Mouse (Mus musculus) right cerebral cortex, postnatal 14 days (tissue): ENCODE data around the gene Selenov.
"Not testable (repeated sequence)": the region's sequence is repeated elsewhere in the genome, so short reads cannot be mapped to it uniquely, and the experiment has no call there.

Experiments
- DNase-seq: peaks from one replicate; pipeline ENCODE4 v3.0.0; 2022

The Selenov gene

GRCm38 (mm10) chr7:28290165-28290564 lies 821 bp downstream of the Selenov start:
- peak; percentile 37 for DNase-seq

DNA sequence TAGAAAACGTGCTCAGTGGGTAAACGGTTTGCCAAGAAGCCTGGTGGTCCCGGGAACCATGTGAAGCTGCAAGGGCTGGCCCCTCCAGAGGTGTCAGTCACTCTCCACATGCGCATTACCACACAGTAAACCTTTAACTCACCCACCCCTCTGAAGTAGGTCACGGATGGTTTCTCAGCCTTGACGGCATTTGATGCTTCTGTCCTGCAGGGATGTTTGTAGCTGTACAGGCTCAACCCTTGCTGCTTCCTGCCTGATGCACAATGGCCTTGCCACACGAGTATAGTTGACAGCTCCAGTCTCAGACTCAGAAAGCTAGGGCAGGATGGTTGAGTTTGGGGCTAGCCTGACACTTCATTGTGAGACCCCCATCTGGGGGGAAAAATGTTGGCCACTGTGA lies 10.4 kb downstream of the Selenov start:
- DNase-seq, result no peak

- no peak for DNase-seq
Measured at GRCm38 (mm10) chr7:28278279-28278652, 12.7 kb downstream of the Selenov start.

DNA sequence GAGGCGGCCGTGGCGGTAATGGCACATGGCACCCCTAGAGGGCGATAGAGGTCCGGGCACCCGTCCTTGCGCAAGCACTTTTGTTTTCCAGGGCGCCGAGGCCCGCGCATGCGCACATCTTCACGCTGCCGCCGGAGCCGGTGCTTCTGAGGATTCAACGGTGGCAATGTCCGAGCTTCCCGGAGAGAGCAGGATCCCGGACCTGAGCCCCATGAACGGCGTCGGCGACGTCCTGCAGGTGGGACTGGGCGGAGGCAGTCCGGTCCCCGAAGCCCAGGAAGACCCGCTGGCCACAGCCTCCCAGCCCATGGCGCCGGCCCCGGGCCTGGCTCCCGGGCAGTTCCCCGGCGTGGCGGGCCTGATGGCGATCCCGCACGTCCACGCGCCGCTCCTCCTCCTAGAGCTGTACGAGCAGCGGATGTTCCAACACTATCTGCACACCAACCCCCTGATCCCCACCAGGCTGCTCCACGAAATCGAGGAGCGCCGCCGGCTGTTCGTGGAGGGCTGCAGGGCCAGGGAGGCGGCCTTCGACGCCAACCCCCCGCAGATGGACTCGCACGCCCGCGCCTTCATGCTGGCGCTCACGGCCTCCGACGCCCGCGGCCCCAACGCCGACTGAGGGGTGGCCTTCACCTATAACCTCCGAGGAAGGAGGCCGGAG lies 13.2 kb downstream of the Selenov start, which contains the start of gene Eid2b:
Gene Eid2b, plus strand, starts transcription at position 125 of the 664 bp plus-strand sequence.
- DNase-seq, result peak; percentile 97

DNA sequence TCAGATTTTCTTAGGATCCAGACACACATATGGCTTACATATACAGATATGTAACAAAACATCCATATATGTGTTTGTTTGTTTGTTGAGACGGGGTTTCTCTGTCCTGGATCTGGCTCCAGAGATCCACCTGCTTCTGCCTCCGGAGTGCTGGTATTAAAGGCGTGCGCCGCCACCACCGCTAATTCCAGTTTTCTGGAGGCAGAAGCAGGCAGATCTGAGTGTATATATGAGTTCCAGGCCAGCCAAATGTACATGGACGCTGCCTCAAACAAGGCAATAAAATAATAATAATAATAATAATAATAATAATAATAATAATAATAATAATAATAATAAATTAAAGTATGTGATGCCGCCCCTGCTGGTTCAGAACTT lies 13.8 kb downstream of the Selenov start:
- DNase-seq, result no peak

DNA sequence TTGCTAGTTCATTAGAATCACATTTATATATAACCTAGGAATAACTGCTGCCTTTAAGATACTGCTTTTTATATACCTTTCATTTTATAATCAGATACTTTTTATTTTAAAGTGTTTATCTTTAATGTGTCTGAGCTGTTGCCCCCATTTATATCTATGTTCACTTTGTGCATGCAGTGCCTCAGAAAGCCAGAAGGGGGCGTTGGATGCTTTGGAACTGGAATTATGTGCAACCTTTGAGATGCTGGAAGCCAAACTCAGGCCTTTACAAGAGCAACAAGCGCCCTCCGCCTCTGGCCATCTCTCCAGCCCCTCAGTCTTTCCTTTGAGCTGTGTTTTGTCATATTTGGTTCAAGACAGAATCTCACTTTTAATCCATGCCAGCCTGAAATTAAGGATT lies 19.2 kb downstream of the Selenov start:
- no peak for DNase-seq

GRCm38 (mm10) chr7:28269355-28269754 lies 21.6 kb downstream of the Selenov start:
- DNase-seq, result no peak

GRCm38 (mm10) chr7:28268576-28268975 lies 22.4 kb downstream of the Selenov start:
- no peak for DNase-seq

DNA sequence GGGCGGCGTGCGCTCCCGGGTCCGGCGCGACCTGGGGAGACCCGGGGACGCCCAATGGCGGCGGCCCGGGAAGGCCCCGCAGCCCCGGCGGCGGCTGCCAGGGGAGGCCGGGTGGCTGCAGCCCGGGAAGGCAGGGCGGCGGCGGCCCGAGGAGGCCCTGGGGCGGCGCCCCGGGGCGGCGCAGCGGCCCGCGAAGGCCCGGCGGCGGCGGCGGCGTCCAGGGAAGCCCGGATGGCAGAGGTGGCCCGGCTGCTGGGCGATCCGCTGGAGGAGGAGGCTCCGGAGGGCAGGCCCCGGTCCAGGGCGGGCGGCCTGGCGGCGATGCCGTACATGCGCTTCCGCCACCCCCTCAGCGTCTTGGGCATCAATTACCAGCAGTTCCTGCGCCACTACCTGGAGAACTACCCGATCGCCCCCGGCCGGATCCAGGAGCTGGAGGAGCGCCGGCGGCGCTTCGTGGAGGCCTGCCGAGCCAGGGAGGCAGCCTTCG lies 22.9 kb downstream of the Selenov start:
- DNase-seq, result peak; percentile 47

GRCm38 (mm10) chr7:28267129-28268041 lies 23.6 kb downstream of the Selenov start, which contains the start of gene Eid2:
Gene Eid2 (plus strand): TSS chr7:28267881.
- DNase-seq, result peak; percentile 92

DNA sequence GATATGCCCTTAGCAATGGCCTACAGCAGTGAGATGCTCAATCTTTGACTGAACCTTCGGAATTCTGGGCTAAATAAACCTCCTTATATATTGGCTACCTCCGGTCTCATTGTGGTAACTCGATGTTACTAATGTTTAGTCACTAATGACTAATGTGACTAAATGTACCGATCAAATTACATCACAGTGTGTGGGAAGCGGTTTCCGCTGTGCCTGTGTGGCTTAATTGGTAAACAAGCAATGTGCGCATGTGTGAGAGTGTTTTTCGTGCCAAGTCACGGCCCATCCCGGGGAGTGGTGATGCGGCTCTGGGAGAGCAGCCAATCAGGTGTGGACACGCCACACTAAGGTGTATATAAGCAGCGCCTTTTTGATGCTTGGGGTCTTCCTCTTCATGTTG lies 25.6 kb downstream of the Selenov start:
- DNase-seq, result no peak

DNA sequence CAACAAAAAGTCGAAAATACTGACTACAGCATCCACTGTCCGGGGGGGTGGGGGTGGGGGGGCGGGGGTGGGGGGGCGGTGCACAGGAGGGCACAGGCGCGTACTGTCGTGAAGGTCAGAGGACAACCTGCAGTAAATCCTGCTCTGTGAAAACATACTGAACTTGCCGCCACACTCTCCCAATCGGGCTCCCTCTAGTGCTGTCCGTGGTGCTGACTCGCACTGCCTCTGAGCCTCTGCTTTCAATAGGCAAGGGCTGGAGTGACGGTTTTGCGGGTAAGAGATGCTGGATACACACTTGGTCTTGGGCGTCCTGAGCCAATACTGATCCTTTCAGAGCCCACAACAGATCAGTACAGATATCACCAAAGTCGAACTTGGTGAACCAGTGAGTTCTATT lies 27.2 kb downstream of the Selenov start:
- DNase-seq, result peak; percentile 53

- no peak for DNase-seq
Measured at GRCm38 (mm10) chr7:28262861-28263260, 28.1 kb downstream of the Selenov start.

GRCm38 (mm10) chr7:28255476-28255875 lies 35.5 kb downstream of the Selenov start:
- DNase-seq, result no peak

- DNase-seq, result no peak
Measured at GRCm38 (mm10) chr7:28254591-28254990, 36.4 kb downstream of the Selenov start.

GRCm38 (mm10) chr7:28251976-28252375 lies 39.0 kb downstream of the Selenov start:
- no peak for DNase-seq

- DNase-seq, result no peak
Measured at GRCm38 (mm10) chr7:28248957-28249356, 42.0 kb downstream of the Selenov start.

GRCm38 (mm10) chr7:28243943-28244342 lies 47.0 kb downstream of the Selenov start:
- DNase-seq, result not testable (repeated sequence)
